ENCODE assay signal across 19 mouse cellular contexts in the genomic region with DNA sequence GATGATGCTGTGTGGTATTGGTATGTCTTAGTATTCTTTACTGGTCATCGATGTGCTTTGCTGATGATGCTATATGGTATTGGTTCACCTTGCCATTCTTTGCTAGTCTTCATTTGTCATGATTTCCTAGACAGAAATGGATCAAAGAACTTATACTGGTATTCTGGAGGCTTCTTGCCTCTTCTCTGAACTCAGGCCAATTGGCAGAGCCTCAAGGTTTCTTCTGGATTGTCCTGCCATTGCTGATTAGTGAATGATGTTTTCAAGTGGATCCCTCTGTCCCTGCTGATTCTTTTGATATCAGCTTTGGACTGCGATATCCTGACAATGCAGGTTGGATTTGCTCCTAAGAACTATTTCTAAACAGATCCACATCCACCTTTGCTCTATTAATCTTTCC.
"Had no signal": no experiment of that assay in that cellular context is flagged by ENCODE, and none has a peak within 500 bp of the region (broad histone marks: within the 10 kb centered on the region; RNA-seq: fewer than 3 reads in every experiment).

No protein-coding gene starts in this region.

- H3K9me3 ChIP-seq: kidney, embryonic 15.5 days; limb, embryonic 12.5 days; limb, embryonic 15.5 days; midbrain, embryonic 12.5 days; midbrain, embryonic 15.5 days; neural tube, embryonic 13.5 days had no signal

- H3K4me3 ChIP-seq: kidney, embryonic 15.5 days; limb, embryonic 12.5 days; limb, embryonic 15.5 days; midbrain, embryonic 12.5 days; midbrain, embryonic 15.5 days; myocyte; neural tube, embryonic 13.5 days had no signal

- DNase-seq: kidney, postnatal 10 days; kidney, postnatal 36 days; left cerebral cortex, postnatal 4 days; liver, postnatal 0 days; lung, embryonic 14.5 days; retina, postnatal 1 day; thymus, adult 18-20 months; thymus, postnatal 36 days had no signal

- H3K36me3 ChIP-seq: kidney, embryonic 15.5 days; limb, embryonic 12.5 days; limb, embryonic 15.5 days; midbrain, embryonic 12.5 days; midbrain, embryonic 15.5 days; neural tube, embryonic 13.5 days had no signal

- H3K27me3 ChIP-seq: kidney, embryonic 15.5 days; limb, embryonic 15.5 days; midbrain, embryonic 12.5 days; midbrain, embryonic 15.5 days; neural tube, embryonic 13.5 days had no signal

- ATAC-seq: liver, postnatal 0 days; lung, postnatal 0 days; midbrain, embryonic 15.5 days had no signal

- H3K4me2 ChIP-seq: kidney, embryonic 15.5 days; limb, embryonic 12.5 days; limb, embryonic 15.5 days; liver, embryonic 11.5 days; lung, embryonic 14.5 days; midbrain, embryonic 12.5 days; midbrain, embryonic 15.5 days; neural tube, embryonic 13.5 days had no signal

- H3K4me1 ChIP-seq: kidney, embryonic 15.5 days had no signal

- H3K27ac ChIP-seq: kidney, embryonic 15.5 days; limb, embryonic 12.5 days; limb, embryonic 15.5 days; liver, embryonic 14.5 days; macrophage; midbrain, embryonic 12.5 days; midbrain, embryonic 15.5 days; neural tube, embryonic 13.5 days had no signal

- H3K9ac ChIP-seq: kidney, embryonic 15.5 days; limb, embryonic 12.5 days; limb, embryonic 15.5 days; liver, embryonic 14.5 days; liver, postnatal 0 days; lung, embryonic 14.5 days; midbrain, embryonic 12.5 days; midbrain, embryonic 15.5 days; neural tube, embryonic 13.5 days had no signal
